Mouse (Mus musculus) cerebellum, adult 9-10 months (tissue): Measurements from ENCODE around the gene Nop14.

Experiments
- DNase-seq: peaks from one replicate; pipeline ENCODE4 v3.0.0; 2022

The Nop14 gene

GRCm38 (mm10) chr5:34659686-34660590 lies at the start of gene Nop14, which contains the start of gene Grk4:
Gene Nop14, minus strand, starts transcription at chr5:34660148.
Gene Grk4, plus strand, starts transcription at chr5:34660379.
- DNase-seq, result peak; percentile 100

GRCm38 (mm10) chr5:34708436-34708835 lies 48.5 kb upstream of the Nop14 start:
- DNase-seq, result no peak

DNA sequence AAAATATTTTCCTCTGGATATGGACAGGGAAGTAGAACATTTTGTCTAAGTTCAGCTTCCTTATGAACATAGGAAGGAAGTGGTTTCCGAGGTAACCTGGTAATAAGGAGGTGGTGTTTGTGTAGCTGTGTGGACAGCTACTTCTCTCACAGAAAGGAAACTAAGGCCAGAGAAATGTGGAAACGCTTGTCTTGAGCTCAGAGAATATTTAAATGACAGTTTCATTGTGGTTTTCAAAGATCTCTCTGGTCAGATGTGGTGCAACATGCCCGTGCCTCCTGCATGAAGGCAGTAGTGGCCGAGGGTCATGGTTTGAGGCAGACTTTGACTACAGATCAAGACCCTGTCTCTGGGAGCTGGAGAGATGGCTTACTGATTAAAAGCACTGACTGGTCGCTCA lies 35.6 kb upstream of the Nop14 start:
- DNase-seq, result no peak

DNA sequence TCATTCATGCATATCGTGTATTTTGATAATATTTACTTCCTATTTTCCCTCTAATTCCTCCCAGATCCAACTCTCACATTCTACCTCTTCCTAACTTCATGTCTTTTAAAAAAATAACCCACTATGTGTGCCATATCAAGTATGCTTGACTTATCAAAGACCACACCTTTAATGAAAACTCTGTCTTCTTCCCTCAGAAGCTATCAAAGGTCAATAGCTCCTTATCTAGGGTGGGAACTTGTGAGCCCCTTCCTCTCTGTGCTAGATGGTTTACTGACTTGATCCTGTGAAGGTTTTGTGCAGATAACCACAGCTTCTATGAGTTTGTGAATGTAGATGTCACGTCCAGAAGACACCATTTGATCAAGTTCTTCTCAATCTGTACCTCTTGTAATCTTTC lies 32.8 kb upstream of the Nop14 start:
- no peak for DNase-seq

DNA sequence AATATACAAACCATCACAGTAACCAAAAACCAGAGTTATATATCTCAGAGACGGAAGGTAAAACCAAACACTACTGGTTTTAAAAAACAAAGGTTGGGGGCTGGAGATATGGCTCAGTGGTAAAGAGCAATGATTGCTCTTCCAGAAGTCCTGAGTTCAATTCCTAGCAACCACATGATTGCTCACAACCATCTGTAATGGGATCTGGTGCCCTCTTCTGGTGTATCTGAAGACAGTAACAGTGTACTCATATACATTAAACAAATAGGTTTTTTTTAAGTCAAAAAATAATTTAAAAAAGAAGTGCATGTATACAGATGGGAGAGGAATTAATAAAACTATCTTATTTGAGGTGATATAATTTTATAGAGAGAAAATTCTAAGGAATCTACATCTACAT lies 29.9 kb upstream of the Nop14 start:
- no peak for DNase-seq

- no peak for DNase-seq
These were observed 10.3 kb upstream of the Nop14 start for GRCm38 (mm10) chr5:34670280-34670679.

DNA sequence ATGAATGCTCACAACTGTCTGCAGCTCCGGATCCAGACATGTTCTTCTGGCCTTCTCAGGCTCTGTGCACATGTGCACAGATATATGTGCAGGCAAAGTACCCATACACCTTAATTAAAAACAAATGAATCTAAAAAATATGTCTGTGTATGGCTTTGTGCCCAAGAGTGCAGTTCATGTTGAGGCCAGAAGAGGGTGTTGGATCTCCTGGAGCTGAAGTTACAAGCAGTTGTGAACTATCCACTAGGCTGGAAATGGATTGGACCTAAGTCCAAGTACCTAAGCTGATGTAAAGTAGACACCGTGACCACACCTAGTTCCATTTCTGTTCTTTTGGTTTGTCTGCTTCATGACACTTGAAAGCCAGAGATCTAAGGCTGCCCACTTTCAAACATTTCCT lies 9.5 kb upstream of the Nop14 start:
- DNase-seq, result no peak

DNA sequence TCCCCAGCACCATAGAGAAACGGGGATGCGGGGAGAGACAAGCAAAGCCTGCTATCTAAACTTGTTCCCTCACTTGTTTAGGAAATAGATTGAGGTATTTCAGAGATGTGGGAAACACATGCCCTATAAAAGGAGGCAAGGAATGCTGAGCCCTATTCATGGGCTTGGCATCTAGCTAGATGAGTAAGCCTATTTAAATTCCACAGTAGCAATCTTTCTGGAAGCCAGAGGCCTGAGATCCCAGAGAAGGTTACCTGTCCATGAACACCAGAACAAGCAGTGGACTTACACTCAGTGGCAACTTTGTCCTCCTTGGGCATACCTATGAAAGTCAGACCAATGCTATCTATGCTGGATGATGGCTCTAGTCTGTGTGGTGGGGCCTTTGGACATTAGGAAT lies 3.3 kb upstream of the Nop14 start:
- no peak for DNase-seq

DNA sequence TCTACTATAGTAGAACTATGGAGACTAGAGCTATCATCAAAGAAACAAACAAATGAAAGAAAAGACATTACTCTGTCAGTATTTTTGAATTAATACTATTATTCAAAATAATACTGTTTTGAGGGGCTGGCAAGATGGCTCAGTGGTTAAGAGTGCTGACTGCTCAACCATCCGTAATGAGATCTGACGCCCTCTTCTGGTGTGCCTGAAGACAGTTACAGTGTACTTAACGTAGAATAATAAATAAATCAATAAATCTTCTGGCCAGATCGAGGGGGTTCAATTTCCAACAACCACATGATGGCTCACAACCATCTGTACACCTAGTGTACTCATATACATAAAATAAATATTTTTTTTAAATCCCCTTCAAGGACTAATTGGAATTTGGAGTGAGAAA lies 2.0 kb upstream of the Nop14 start:
- no peak for DNase-seq

DNA sequence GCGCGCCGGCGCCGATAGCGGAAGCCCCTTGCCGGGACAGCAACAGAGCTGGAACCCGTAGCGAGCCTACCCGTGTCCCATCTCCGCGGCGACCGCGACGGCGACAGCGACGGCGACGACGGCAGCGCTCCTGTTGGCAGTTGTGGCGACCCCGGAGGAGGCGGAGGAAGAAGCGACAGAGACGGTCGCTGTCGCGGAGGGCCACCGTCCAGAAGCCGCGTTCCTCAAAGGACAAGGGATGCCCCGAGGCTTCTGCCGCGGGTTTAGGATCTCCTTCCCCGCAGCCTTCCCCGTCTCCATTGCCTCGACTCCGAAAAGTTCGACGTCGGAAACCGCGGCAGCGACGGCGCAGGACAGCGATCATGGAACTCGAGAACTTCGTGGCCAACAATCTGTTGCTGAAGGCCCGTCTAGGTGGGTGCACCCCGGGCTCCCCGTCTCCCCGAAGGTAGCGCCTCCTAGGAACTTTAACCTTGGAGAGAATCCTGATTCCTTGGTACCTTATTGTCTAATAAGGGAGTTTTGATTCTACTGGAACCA lies 713 bp upstream of the Nop14 start:
- no peak for DNase-seq

DNA sequence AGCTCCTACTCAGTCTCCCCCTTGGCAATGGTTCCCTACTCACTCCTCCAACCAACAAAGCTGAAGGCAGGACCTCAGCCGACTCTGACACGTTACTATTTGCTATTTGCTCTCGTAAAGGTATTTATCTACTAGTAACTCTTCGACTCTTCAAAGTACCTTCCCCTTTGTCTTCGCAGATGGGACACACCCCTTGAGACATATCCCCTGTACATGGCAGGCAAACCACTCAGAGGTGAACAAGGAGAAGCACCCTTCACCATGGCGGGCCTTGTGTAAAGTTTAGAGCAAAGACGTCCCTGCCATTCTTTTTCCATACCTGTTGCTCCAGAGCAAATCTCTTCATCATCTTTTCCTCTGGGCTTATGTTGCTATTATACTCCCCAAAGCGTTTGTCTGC lies 2.4 kb downstream of the Nop14 start:
- no peak for DNase-seq

DNA sequence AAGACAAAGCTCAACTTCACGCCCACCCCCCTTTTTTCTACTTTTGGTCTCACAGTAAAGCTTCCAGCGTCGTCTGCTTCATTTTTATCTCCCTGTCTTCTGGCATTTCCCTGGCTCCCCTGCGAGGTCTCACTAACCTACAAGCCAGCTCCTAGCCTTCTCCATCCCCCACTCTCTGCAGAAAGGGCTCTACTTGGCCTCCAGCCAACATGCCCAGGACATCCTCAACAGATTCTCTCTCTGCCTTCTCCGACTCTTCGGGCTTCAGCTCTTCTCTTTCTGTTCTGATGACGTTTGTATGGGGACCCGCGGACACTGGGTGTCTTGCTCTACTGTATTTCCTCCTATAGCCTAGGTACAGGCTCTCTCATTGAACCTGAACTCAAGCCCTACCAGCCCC lies 5.1 kb downstream of the Nop14 start:
- DNase-seq, result no peak

- DNase-seq, result no peak
These were observed 7.0 kb downstream of the Nop14 start for GRCm38 (mm10) chr5:34652961-34653360.

DNA sequence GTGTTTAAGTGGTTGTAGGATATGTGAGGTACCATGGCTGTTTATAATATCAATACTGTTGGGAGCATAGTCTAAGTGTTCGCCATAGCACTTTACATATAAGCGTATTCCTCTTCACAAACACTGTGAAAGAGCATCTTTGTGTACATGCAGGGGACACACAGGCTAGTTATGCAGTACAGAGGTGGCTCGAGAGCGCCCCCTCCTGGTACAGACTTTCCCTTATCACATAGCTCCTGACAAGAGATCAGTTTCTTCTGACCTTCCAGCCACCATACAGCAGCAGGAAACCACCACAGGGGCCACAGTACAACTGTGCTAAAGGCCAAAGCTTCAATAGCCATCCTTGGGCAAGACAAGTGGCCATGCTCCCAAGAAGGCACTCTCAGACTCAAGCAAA lies 12.4 kb downstream of the Nop14 start:
- peak; percentile 76 for DNase-seq

- peak; percentile 62 for DNase-seq
These were observed 17.0 kb downstream of the Nop14 start for GRCm38 (mm10) chr5:34642932-34643331.

DNA sequence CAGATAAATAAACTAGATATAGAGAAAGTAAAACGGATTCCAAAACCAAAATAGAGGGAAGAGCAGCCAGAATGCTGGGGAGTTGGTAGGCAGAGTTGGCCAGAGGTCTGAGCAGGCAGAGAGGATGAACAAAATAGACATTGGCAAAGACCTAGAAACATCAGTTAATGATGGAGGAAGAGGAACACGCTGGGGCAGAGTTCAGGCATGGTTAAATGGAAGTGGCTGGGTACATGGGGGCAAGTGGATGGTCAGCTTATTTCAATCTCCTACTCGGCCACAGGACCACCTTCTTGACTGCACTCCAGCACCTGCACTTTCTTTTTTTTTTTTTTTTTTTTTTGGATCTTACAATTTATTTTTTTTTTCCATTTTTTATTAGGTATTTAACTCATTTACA lies 18.0 kb downstream of the Nop14 start:
- DNase-seq, result no peak

DNA sequence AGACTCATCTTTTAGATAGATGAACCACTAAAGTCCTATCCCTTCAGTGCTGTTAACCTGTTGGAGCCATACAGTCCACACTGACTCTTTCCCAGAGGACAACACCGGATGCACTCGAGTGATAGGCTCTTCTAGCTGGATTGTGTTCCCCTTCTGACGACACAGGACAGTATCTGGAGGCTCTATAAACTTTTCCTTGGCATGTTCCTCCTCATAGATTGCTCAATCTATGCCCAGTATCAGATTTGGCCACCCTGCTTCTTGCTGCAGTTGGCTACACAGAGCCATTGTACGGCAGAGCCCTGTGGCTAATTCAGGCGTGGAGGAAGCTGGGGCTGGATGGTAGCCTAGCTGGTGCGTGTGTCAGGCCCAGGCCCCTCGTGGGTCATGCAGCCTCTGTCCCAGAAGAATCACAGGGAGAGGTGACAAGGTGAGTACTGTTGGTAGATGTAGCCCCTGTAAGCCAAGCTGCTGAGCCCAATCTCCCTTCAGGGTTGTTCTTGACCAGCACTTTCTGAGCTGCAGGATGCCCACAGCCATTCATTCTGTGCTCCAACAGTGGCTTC lies 22.3 kb downstream of the Nop14 start:
- DNase-seq, result no peak

DNA sequence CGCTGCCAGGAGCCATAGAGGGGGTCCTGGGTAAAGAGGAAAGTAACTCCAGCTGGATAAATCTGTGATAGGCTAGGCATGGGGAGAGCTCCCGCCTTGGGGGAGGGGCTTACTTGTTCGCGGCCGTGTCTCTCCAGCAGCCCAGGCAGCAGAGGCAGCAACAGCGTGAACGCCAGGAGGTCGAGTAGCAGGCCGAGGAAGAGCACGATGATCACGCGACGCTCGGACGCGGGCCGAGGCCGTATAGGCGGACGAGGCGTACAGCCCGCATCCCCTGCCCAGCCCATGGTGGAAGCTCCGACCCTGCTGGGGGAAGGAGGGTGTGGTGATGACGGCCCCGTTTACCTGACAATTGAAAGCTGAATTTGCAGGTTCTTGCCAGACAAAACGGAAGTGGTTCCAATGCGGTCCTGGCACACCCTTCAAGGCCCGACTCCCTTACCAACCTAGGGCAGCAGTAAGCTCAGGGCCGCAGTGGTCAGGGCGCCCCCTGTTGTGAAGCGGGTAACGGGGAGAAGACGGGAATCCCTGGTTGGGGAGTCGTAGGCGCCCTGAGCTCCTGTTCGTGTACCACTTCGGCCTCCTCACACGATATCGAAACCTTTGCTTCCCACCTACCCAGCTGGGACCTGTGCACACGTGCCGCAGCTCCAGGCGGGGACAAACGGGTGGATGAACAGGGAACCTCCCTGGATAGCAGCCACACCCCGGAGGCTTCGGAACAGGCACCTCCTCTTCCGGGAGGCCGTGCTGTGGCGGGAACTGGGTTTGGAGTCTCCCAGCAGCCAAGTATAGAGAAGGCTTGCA lies 23.3 kb downstream of the Nop14 start, which contains the start of gene Mfsd10:
Mfsd10 (minus strand) TSS at position 732 of the 807 bp plus-strand sequence.
- DNase-seq, result peak; percentile 79

DNA sequence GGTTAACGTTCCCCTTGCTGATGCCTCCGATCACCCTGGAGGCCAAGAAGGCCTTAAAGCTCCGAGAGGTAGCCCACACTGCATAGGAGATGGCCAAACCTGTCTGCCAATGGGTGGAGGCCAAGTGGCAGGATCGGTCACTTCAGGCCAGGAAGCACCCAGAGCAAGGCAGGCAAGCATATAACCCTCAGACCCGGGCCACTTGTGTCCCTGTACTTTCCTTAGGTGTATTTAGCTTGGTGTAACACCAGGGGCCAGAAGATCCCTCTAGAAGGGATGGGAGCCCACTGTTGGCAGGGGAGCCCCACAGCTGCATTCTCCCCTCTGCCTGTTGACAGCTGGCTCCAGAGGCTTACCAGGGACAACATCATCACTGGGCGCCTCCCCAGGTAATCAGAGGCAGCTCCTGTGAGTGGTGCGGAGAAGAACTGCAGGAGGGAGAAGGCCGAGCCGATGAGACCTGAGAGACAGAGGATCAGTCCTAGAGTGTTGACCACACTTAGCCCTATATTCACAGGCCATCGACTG lies 24.2 kb downstream of the Nop14 start:
- DNase-seq, result peak; percentile 44

DNA sequence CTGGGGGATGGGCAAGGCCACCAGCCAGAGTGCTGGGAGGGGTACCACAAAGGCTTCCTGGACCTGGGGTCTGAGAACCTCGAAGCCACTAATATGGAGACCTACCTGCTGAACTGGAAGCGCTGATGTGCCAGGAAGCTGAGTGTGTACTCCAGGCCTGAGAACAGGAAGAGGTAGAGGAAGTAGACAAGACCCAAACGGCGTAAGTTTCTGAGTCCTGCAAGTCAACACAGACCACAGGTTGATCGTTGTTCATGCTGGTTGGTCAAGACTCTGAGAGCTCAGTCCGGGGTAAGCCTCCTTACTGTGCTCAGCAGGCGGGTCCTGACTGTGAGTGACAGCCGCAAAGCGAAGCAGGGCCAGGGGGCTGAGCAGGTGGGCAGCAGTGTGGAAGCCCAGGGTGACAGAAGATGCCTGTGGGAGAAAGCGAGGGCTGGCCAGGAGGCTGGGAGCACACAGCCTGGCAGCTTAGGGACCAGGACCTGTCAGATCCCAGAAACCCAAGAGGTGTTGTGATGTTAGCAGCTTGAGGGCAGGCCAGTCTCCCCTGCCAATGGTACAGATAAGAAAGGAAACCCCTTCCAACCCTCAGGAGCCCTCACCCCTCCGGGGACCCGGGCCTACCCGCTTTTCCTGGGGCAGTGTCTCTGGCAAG lies 25.1 kb downstream of the Nop14 start:
- DNase-seq, result no peak

GRCm38 (mm10) chr5:34633641-34634040 lies 26.3 kb downstream of the Nop14 start:
- no peak for DNase-seq

DNA sequence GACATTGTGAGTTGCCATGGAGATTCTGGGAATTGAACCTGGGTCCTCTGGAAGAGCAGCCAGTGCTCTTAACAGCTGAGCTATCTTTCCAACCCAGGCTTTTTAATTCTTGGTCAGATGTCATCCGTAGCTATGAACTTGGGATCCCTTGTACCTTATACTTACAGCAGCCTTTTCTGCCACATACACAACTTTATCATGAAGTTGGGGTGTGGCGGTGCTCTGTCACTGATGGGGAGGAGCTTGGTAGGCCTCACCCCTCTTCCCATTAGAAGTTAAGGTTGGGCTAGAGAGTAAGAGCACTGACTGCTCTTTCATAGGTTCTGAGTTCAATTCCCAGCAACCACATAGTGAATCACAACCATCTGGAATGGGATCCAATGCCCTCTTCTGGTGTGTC lies 27.0 kb downstream of the Nop14 start:
- DNase-seq, result no peak
